Mouse (Mus musculus) midbrain, embryonic 14.5 days (tissue): Measurements from ENCODE around the gene Adipoq. TPM values are rescaled to one million over a fixed set of nuclear protein-coding genes. Genes with fewer than 3 reads are reported as not detected.
"Not testable (repeated sequence)": the region's sequence is repeated elsewhere in the genome, so short reads cannot be mapped to it uniquely, and the experiment has no call there.

Experiments used
- ATAC-seq: fragments of 200-750 bp; cut with Nextera tagmentation; 2 replicates; pipeline ENCODE4 v1.8.0; 2017; ENCODE audit warnings: moderate number of reproducible peaks, moderate library complexity; ENCODE audit not compliant: low FRiP score, low TSS enrichment
- DNase-seq: peaks from one replicate; pipeline ENCODE4 v3.0.0-alpha.2; 2015
- H3K27ac ChIP-seq: fragments of 300-500 bp; sonication (generic); replicated peaks from 2 replicates; pipeline ENCODE4 v1.5.1; 2014; ENCODE audit warnings: mild to moderate bottlenecking, low read depth, low read length, moderate library complexity
- H3K27me3 ChIP-seq: fragments of 300-500 bp; sonication (generic); 2 replicates; pipeline ENCODE4 v1.6.1; 2014; ENCODE audit warnings: low read length, control low read depth, mixed read lengths; ENCODE audit not compliant: control insufficient read depth, insufficient read depth
- H3K36me3 ChIP-seq: fragments of 300-500 bp; sonication (generic); 2 replicates; pipeline ENCODE4 v1.6.1; 2014; ENCODE audit warnings: low read length, control low read depth; ENCODE audit not compliant: control insufficient read depth, insufficient read depth
- H3K4me1 ChIP-seq: fragments of 300-500 bp; sonication (generic); 2 replicates; pipeline ENCODE4 v1.6.1; 2014; ENCODE audit warnings: mild to moderate bottlenecking, antibody characterized with exemption, low read length, control low read depth; ENCODE audit not compliant: control insufficient read depth, insufficient read depth
- H3K4me2 ChIP-seq: fragments of 300-500 bp; sonication (generic); 2 replicates; pipeline ENCODE4 v1.6.1; 2014; ENCODE audit warnings: mild to moderate bottlenecking, low read length, moderate library complexity
- H3K4me3 ChIP-seq: fragments of 300-500 bp; sonication (generic); replicated peaks from 2 replicates; pipeline ENCODE4 v1.5.1; 2014; ENCODE audit warnings: low read depth, low read length
- H3K9ac ChIP-seq: fragments of 300-500 bp; sonication (generic); replicated peaks from 2 replicates; pipeline ENCODE4 v1.6.1; 2014; ENCODE audit warnings: mild to moderate bottlenecking, low read length, moderate library complexity
- H3K9me3 ChIP-seq: fragments of 300-500 bp; sonication (generic); 2 replicates; pipeline ENCODE4 v1.6.1; 2016; ENCODE audit warnings: low read length, control low read depth, mixed read lengths; ENCODE audit not compliant: control insufficient read depth
- WGBS: fragments of 180-500 bp; shearing (Covaris S2); extraction: QIAGEN DNeasy Blood & Tissue Kit; methylation state at CpG from one replicate; pipeline ENCODE4 v1.1.7; 2014; 5-methylcytosine and 5-hydroxymethylcytosine counted together
- polyA plus RNA-seq: library from polyadenylated mRNA; unstranded; fragments of >200 nt; fragmentation: Nextera tagmentation; extraction: Ambion mirVana; gene quantifications from 2 replicates; pipeline ENCODE4 v1.2.1, GENCODE M21; 2014

Gene Adipoq
- polyA plus RNA-seq, 1 experiment from 2014 or later: not detected

- no peaks in the 10 kb centered on the region for H3K36me3 ChIP-seq
- H3K4me3 ChIP-seq: no peak overlapping the region
- no peak for DNase-seq
- no peak overlapping the region for H3K27ac ChIP-seq
- no peak overlapping the region for H3K4me2 ChIP-seq
- ATAC-seq: no peak
- H3K9ac ChIP-seq: no peak overlapping the region
- H3K4me1 ChIP-seq: no peaks in the 10 kb centered on the region
- no peaks in the 10 kb centered on the region for H3K27me3 ChIP-seq
- WGBS: 95% methylated on average over 5 of the region's 5 CpGs
- no peaks in the 10 kb centered on the region for H3K9me3 ChIP-seq
Observed at GRCm38 (mm10) chr16:23178796-23179195, 32.5 kb downstream of the Adipoq start.

- not testable (repeated sequence) for H3K4me3 ChIP-seq, H3K27ac ChIP-seq, H3K4me1 ChIP-seq, H3K4me2 ChIP-seq, H3K36me3 ChIP-seq, DNase-seq, H3K9me3 ChIP-seq, H3K27me3 ChIP-seq, H3K9ac ChIP-seq, ATAC-seq
- WGBS: 94% methylated on average over 18 of the region's 18 CpGs
Observed at GRCm38 (mm10) chr16:23179436-23179835, 33.1 kb downstream of the Adipoq start.

- ATAC-seq (no peak), DNase-seq (no peak)
- Histone ChIP-seq H3K27ac (no peak overlapping the region), H3K4me2 (no peak overlapping the region), H3K36me3 (no peaks in the 10 kb centered on the region), H3K4me3 (no peak overlapping the region), H3K9ac (no peak overlapping the region), H3K27me3 (no peaks in the 10 kb centered on the region), H3K4me1 (no peaks in the 10 kb centered on the region), H3K9me3 (no peaks in the 10 kb centered on the region)
- WGBS: 83% methylated on average over 4 of the region's 4 CpGs
Observed at GRCm38 (mm10) chr16:23181054-23181453, 34.7 kb downstream of the Adipoq start.

- Histone ChIP-seq H3K27me3 (no peaks in the 10 kb centered on the region), H3K4me1 (no peaks in the 10 kb centered on the region), H3K4me3 (no peak overlapping the region), H3K36me3 (no peaks in the 10 kb centered on the region), H3K4me2 (no peak overlapping the region), H3K9ac (no peak overlapping the region), H3K9me3 (no peaks in the 10 kb centered on the region), H3K27ac (no peak overlapping the region)
- ATAC-seq (no peak), DNase-seq (no peak)
- 84% methylated on average over 3 of the region's 3 CpGs for WGBS
Observed at GRCm38 (mm10) chr16:23181487-23181886, 35.2 kb downstream of the Adipoq start.

DNA sequence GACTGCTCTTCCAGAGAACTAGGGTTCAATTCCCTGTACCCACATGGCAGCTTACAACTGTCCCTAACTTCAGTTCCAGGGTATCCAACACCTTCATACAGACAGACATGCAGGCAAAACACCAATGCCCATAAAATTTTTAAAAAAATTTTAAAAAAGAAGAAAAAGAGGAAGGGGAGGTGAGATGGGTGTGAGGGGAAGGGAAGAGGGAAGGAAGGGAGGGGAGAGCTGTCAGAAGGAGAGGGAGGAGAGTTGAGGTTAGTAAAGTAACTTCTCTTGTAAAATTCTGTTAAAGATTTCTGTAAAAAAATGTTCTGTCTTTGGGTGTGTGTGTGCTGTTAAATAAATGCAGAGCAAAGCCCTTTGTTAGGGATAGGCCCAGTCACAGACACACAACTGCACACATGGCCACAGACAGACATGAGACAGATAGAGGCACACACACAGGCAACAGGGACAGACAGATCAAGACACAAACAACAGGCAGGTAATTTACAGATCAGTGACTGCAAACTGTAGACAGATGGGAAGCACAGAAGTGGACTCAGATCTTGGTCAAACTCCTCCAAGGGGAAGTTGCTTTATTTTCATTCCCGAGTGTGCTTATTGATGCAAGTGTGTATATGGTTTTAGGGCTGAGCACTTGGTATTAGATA lies 35.7 kb downstream of the Adipoq start:
- 84% methylated on average over 1 of the region's 1 CpGs for WGBS
- DNase-seq (no peak), ATAC-seq (no peak)
- Histone ChIP-seq H3K36me3 (no peaks in the 10 kb centered on the region), H3K9me3 (no peaks in the 10 kb centered on the region), H3K9ac (no peak overlapping the region), H3K4me3 (no peak overlapping the region), H3K27ac (no peak overlapping the region), H3K4me1 (no peaks in the 10 kb centered on the region), H3K27me3 (no peaks in the 10 kb centered on the region), H3K4me2 (no peak overlapping the region)

- DNase-seq: no peak
- H3K4me3 ChIP-seq: no peak overlapping the region
- H3K4me1 ChIP-seq: no peaks in the 10 kb centered on the region
- H3K27ac ChIP-seq: no peak overlapping the region
- 90% methylated on average over 2 of the region's 2 CpGs for WGBS
- ATAC-seq: no peak
- H3K4me2 ChIP-seq: no peak overlapping the region
- H3K9me3 ChIP-seq: no peaks in the 10 kb centered on the region
- no peak overlapping the region for H3K9ac ChIP-seq
- no peaks in the 10 kb centered on the region for H3K27me3 ChIP-seq
- no peaks in the 10 kb centered on the region for H3K36me3 ChIP-seq
Observed at GRCm38 (mm10) chr16:23185824-23186223, 39.5 kb downstream of the Adipoq start.

DNA sequence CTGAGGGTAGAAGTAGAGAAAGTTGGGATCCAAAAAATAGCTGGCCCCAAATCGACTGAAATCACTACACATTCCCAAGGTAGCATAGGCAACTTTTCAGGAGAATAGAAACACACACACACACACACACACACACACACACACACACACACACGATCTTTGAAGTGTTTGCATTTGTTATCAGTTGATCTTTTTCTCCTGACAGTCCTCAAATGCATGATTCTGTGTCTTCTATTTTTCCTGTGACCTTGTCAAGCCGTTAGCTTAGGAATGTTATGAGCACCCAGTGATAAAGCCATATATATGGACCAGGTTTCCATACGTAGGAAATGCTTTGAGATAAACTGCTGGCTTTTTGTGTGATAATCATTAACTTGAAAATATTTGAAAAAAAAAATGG lies 40.1 kb downstream of the Adipoq start:
- 80% methylated on average over 4 of the region's 4 CpGs for WGBS
- ATAC-seq: no peak
- no peaks in the 10 kb centered on the region for H3K36me3 ChIP-seq

GRCm38 (mm10) chr16:23187983-23188382 lies 41.6 kb downstream of the Adipoq start:
- H3K4me3 ChIP-seq: no peak overlapping the region
- no peak overlapping the region for H3K9ac ChIP-seq
- H3K27me3 ChIP-seq: no peaks in the 10 kb centered on the region
- DNase-seq (no peak), ATAC-seq (no peak)
- H3K9me3 ChIP-seq: no peaks in the 10 kb centered on the region
- H3K4me1 ChIP-seq: no peaks in the 10 kb centered on the region
- no peak overlapping the region for H3K4me2 ChIP-seq
- no peak overlapping the region for H3K27ac ChIP-seq
- WGBS: 88% methylated on average over 7 of the region's 7 CpGs
- H3K36me3 ChIP-seq: no peaks in the 10 kb centered on the region

More for the DNA sequence above, 40.1 kb downstream of the Adipoq start:
- H3K9me3 ChIP-seq: no peaks in the 10 kb centered on the region
- H3K4me2 ChIP-seq: no peak overlapping the region
- no peak overlapping the region for H3K4me3 ChIP-seq
- no peaks in the 10 kb centered on the region for H3K27me3 ChIP-seq
- DNase-seq: no peak
- no peak overlapping the region for H3K27ac ChIP-seq
- H3K9ac ChIP-seq: no peak overlapping the region
- no peaks in the 10 kb centered on the region for H3K4me1 ChIP-seq

DNA sequence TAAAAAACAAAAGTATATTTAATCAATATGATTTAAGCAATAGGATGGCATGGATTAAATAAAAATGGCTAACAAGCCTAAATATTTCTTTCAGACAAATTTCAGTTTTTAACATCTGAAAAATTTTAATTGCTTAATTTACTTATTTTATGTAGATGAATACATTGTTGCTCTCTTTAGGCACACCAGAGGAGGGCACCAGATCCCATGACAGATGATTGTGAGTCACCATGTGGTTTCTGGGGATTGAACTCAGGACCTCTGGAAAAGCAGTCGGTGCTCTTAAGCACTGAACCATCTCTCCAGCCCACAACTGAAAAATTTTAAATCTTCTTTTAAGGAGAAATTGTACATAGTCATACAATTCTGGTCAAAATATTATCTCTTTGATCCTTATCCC lies 43.3 kb downstream of the Adipoq start:
- H3K4me2 ChIP-seq: no peak overlapping the region
- ATAC-seq (no peak), DNase-seq (no peak)
- 87% methylated on average over 1 of the region's 1 CpGs for WGBS
- H3K27me3 ChIP-seq: no peaks in the 10 kb centered on the region
- no peak overlapping the region for H3K27ac ChIP-seq
- H3K9me3 ChIP-seq: no peaks in the 10 kb centered on the region
- no peak overlapping the region for H3K9ac ChIP-seq
- no peak overlapping the region for H3K4me3 ChIP-seq
- no peaks in the 10 kb centered on the region for H3K36me3 ChIP-seq
- no peaks in the 10 kb centered on the region for H3K4me1 ChIP-seq
